Mouse (Mus musculus) midbrain, embryonic 15.5 days (tissue): Measurements from ENCODE around the gene Dhx15. TPM values are rescaled to one million over a fixed set of nuclear protein-coding genes. Genes with fewer than 3 reads are reported as not detected.

Experiments
- ATAC-seq: fragments of 200-750 bp; cut with Nextera tagmentation; replicated peaks from 2 replicates; pipeline ENCODE4 v1.8.0; 2017; ENCODE audit warnings: moderate TSS enrichment
- H3K27ac ChIP-seq: fragments of 300-500 bp; sonication (generic); 2 replicates; pipeline ENCODE4 v1.5.1; 2015; ENCODE audit warnings: mild to moderate bottlenecking, inconsistent platforms
- H3K27me3 ChIP-seq: fragments of 300-500 bp; sonication (generic); replicated peaks from 2 replicates; pipeline ENCODE4 v1.6.1; 2015; ENCODE audit warnings: inconsistent platforms
- H3K36me3 ChIP-seq: fragments of 300-500 bp; sonication (generic); replicated peaks from 2 replicates; pipeline ENCODE4 v1.6.1; 2015; ENCODE audit warnings: inconsistent platforms
- H3K4me1 ChIP-seq: fragments of 300-500 bp; sonication (generic); 2 replicates; pipeline ENCODE4 v1.6.1; 2015; ENCODE audit warnings: inconsistent platforms
- H3K4me2 ChIP-seq: fragments of 300-500 bp; sonication (generic); 2 replicates; pipeline ENCODE4 v1.6.1; 2015; ENCODE audit warnings: inconsistent platforms, mild to moderate bottlenecking, moderate library complexity
- H3K4me3 ChIP-seq: fragments of 300-500 bp; sonication (generic); 2 replicates; pipeline ENCODE4 v1.5.1; 2015; ENCODE audit warnings: mild to moderate bottlenecking, inconsistent platforms
- H3K9ac ChIP-seq: fragments of 300-500 bp; sonication (generic); 2 replicates; pipeline ENCODE4 v1.6.1; 2015; ENCODE audit warnings: mild to moderate bottlenecking, inconsistent platforms
- H3K9me3 ChIP-seq: fragments of 300-500 bp; sonication (generic); 2 replicates; pipeline ENCODE4 v1.6.1; 2016; ENCODE audit warnings: inconsistent platforms
- WGBS: fragments of 180-500 bp; shearing (Covaris S2); methylation state at CpG from one replicate; pipeline ENCODE4 v1.1.7; 2015; ENCODE audit warnings: mixed read lengths; 5-methylcytosine and 5-hydroxymethylcytosine counted together
- microRNA-seq: library from miRNA; unstranded; fragments of <30 nt; microRNA quantifications from one replicate; pipeline ENCODE4, GENCODE M21; 2016
- polyA plus RNA-seq: library from polyadenylated mRNA; unstranded; fragments of >200 nt; fragmentation: Nextera tagmentation; extraction: Ambion mirVana; gene quantifications from 2 replicates; pipeline ENCODE4 v1.2.1, GENCODE M21; 2015

Gene Dhx15
- polyA plus RNA-seq, 1 experiment from 2014 or later: 127 TPM

DNA sequence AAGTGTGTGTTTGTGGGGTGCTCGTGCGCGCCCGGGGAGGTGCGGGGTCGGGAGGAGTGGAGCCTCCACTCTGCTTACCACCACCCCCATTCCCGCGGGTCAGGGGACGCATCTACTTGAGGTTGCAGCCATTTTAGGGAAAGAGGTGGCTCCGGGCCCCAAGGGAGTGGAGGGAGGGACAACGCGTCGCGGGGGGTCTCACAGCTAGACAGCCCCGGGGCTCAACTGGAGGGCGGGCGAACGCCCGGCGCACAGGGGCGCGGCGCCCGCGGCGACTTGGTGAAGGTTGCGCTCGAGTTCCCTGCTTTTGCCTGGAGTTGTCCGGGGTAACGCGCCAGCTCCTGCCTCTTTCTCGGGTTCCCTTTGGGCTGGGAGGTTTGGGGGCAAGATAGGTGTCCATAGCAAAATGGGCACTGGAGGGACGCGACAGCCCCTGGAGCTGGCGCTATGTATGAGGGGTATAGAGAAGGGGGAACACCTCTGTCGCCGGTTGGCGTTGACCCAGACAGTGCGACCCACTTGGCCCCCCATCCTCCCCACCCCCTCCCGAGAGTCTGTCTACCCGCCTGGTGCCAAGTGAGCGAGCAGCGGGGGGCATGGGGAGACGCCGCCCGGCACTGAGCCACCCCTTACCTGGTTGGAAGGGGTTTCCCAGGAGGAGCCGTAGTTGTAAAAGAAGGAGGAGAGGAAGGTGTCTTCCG, 75.4 kb downstream of the Dhx15 start:
- WGBS: under 1% methylated on average over 48 of the region's 48 CpGs
- Histone ChIP-seq H3K9ac (peak overlapping the region; percentile 78), H3K9me3 (no peaks in the 10 kb centered on the region), H3K27me3 (0 out of 2 replicates have a peak, but pooled peaks cover 14% of the 10 kb centered on the region), H3K4me2 (peak overlapping the region; percentile 97), H3K36me3 (no peaks in the 10 kb centered on the region), H3K4me3 (peak overlapping the region; percentile 83), H3K4me1 (peaks cover 40% of the 10 kb centered on the region), H3K27ac (peak overlapping the region; percentile 89)
- ATAC-seq: peak; percentile 12

DNA sequence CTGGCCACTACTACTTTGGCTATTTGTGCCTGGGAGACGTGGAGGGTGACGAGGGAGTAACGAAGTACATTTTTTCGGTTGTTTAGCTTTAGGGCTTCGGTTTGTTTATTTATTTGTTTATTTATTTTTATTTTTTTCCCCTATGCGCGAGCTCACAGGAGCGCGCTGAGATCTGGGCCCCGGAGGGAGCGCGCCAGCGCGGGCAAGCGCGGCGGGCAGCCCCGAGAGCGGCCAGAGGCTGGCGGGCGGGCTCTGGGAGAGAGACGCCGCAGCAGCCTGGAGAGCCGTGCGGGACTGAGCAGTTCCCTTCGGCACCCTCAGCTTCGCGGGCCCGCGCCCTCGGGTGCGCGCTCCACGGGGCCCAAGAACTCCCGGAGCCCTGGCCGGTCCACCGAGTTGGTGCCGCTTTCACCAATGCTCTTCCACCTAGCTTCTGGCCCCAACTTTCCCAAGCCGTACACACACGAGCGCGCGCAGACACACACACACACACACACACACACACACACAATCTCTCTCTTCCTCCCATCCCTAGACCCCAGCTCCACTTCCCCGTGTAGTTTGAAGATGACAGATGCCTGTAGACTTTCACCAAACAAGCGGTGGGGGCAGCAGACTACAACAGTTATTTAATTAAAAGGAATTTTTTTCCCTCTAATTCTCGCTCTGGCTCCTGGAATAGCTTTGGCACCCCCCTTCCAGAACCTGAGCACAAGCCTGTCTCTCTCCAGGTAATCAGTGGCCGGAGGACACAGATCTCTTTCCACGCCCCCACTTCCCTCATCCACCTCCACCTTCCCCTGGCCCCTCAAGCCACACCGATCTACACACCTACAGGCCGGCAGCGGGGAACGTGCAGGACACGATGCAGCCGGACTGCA, 76.2 kb downstream of the Dhx15 start:
- ATAC-seq: peak; percentile 13; the same call in 1 of the 2 replicates
- no peaks in the 10 kb centered on the region for H3K36me3 ChIP-seq
- peak overlapping the region; percentile 97 for H3K4me2 ChIP-seq
- 0 out of 2 replicates have a peak, but pooled peaks cover 19% of the 10 kb centered on the region for H3K27me3 ChIP-seq
- H3K9ac ChIP-seq: peak overlapping the region; percentile 78
- H3K4me1 ChIP-seq: peaks cover 40% of the 10 kb centered on the region
- WGBS: under 1% methylated on average over 54 of the region's 54 CpGs
- peak overlapping the region; percentile 83 for H3K4me3 ChIP-seq
- H3K27ac ChIP-seq: no peak overlapping the region
- H3K9me3 ChIP-seq: no peaks in the 10 kb centered on the region

DNA sequence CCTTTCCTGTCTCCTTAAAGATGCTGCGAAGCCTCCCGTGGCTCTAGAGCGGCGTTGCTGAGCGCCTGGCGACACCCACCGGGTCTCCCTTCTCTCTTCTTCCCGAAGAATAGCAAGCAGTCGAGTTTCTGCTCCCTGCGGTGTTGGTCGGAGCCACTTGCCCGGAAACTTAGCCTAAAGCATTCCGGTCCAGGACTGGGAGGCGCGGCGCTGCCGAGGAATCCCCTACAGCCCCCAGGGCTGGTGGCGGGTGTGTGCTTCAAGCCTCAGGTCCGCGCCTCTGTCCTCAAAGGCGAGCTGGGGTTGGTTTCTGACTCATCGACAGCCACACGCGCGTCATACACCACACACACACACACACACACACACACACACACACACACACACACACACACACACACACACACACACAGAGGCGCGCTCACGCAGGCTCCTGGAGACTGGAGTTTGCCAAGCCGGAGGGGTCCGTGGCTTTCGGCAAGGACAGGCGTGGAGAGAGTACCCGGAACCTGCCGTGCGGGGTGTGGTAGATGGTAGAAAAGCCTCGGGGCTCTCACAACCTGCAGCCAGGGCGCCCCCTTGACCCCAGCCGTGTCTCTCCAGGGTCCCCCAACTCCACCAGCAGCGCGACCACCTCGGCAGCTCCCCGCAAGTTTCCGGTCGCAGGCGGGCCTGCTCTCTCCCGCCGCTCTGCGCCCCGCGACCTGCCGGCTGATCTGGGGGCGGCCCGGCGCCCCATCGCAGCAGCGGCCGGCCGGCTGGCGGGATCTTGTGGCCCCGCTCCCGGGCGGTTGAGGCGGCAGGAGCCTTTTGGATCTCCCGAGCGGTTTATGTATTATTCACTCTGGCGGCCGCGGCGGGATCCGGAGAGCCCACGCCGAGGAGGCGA, 77.1 kb downstream of the Dhx15 start:
- H3K4me1 ChIP-seq: peaks cover 40% of the 10 kb centered on the region
- WGBS: 1% methylated on average over 71 of the region's 73 CpGs
- no peaks in the 10 kb centered on the region for H3K36me3 ChIP-seq
- peak overlapping the region; percentile 97 for H3K4me2 ChIP-seq
- ATAC-seq: no peak
- no peaks in the 10 kb centered on the region for H3K9me3 ChIP-seq
- H3K27me3 ChIP-seq: 0 out of 2 replicates have a peak, but pooled peaks cover 19% of the 10 kb centered on the region
- no peak overlapping the region for H3K27ac ChIP-seq
- peak overlapping the region; percentile 83 for H3K4me3 ChIP-seq
- peak overlapping the region; percentile 78 for H3K9ac ChIP-seq

DNA sequence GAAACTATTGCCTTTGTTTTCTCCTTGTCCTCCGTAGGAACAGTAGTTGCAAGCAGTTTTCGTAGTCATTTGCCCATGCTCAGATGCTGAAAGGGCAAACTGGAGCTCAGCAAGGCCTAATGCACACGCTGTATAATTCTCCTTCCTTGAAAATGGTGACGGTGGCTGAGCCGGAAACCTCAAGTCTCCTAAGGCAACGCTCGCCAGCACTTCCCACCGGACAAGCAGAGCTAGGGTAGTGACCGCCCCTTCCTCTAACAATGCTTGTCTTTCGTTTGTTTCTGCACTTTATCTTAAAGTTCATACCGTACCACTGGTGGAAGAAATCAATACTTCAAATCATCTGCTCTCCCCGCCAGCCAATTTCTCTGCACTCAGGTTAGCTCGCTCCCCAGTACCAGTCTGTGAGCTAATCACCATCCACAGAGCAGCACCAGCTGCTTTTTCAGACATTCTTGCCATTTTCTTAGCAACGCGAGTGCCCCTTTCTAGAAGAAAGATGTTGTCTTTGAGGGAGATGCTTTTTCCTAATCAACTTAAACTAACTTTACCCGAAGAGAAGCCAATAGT, 78.0 kb downstream of the Dhx15 start:
- no peaks in the 10 kb centered on the region for H3K36me3 ChIP-seq
- H3K4me3 ChIP-seq: peak overlapping the region; percentile 83
- H3K27me3 ChIP-seq: 0 out of 2 replicates have a peak, but pooled peaks cover 19% of the 10 kb centered on the region
- no peak for ATAC-seq
- H3K27ac ChIP-seq: no peak overlapping the region
- peaks cover 40% of the 10 kb centered on the region for H3K4me1 ChIP-seq
- H3K9ac ChIP-seq: peak overlapping the region; percentile 78; the same call in 1 of the 2 replicates
- peak overlapping the region; percentile 97 for H3K4me2 ChIP-seq
- 4% methylated on average over 16 of the region's 16 CpGs for WGBS
- H3K9me3 ChIP-seq: no peaks in the 10 kb centered on the region

DNA sequence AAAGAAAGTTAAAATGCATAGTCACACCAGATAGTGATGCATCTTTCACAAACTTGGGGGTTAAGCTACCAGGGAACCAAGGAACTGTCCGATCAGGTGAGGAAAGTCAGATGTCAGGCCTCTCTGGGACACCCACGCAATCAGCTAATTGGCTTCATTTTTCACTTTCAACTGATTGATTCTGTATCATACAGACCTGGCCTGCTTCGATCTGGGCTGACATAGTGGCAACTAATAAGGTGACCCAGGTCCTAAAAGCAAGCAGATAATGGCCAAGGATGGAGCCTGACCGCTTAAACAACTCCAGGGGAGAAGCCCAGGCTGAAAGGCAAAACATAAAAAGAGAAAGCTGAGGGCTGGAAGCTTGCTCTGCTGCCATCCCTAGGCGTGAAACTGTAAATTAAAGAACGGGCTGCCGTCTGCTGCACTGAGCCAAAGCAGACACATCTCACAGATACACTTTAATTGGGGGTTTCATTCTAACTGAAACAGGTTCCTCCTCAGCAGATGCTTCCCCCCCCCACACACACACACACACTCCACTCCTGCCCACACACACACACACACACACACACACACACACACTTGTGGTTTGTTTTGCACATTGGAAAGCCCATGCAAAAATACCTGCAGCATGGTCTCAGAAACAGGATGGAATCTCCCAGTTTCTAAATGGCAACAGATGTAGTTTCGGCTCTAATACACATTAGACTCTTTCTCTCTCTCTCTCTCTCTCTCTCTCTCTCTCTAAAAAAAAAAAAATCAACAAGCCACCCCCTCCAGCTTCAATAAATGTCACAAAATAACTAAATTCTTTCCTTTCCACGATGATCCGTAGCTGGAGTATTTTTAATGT, 79.3 kb downstream of the Dhx15 start:
- Histone ChIP-seq H3K36me3 (no peaks in the 10 kb centered on the region), H3K27ac (no peak overlapping the region), H3K27me3 (0 out of 2 replicates have a peak, but pooled peaks cover 19% of the 10 kb centered on the region), H3K4me2 (0 out of 2 replicates have a peak overlapping the region, but pooled peaks have one; percentile 16), H3K4me3 (no peak overlapping the region), H3K9ac (no peak overlapping the region), H3K4me1 (peaks cover 33% of the 10 kb centered on the region), H3K9me3 (no peaks in the 10 kb centered on the region)
- no peak for ATAC-seq
- WGBS: 51% methylated on average over 10 of the region's 10 CpGs

Small RNAs within 50 kb of the gene (microRNA-seq; reads per million reads assigned to microRNA genes)
- gene Mir6417: not detected

Other genes starting within 250 kb of the Dhx15 start
- 2.0 and 2.1 TPM in 2 replicates for gene Sod3, start 173.3 kb upstream of the Dhx15 start, polyA plus RNA-seq